Mouse (Mus musculus) erythroblast, embryonic 14.5 days (primary cell): Measurements from ENCODE around the gene Krba1. TPM values are rescaled to one million over a fixed set of nuclear protein-coding genes. Genes with fewer than 3 reads are reported as not detected.

ENCODE experiments used
- H3K27me3 ChIP-seq: 2 replicates; pipeline ENCODE4 v1.6.1; 2012; ENCODE audit warnings: inconsistent platforms; ENCODE audit not compliant: control insufficient read depth
- H3K36me3 ChIP-seq: 2 replicates; pipeline ENCODE4 v1.6.1; 2012; ENCODE audit warnings: mild to moderate bottlenecking, inconsistent platforms; ENCODE audit not compliant: control insufficient read depth
- H3K4me1 ChIP-seq: 2 replicates; pipeline ENCODE4 v1.6.1; 2012; ENCODE audit warnings: inconsistent platforms; ENCODE audit not compliant: control insufficient read depth
- H3K4me3 ChIP-seq: replicated peaks from 2 replicates; pipeline ENCODE3; 2012; ENCODE audit warnings: moderate library complexity, mild to moderate bottlenecking, inconsistent platforms
- H3K9me3 ChIP-seq: 2 replicates; pipeline ENCODE4 v1.6.1; 2012; ENCODE audit warnings: low read length, inconsistent platforms, mixed read lengths; ENCODE audit not compliant: control insufficient read depth
- GATA1 ChIP-seq: IDR thresholded peaks from 2 replicates; pipeline ENCODE4 v1.6.1; 2012; ENCODE audit warnings: low read length, inconsistent platforms, mixed read lengths
- TAL1 ChIP-seq: IDR thresholded peaks from 3 replicates; pipeline ENCODE4 v1.6.1; 2012; ENCODE audit warnings: low read length, inconsistent platforms, mixed read lengths
- polyA plus RNA-seq: library from polyadenylated mRNA; stranded (reverse); fragments of >175 nt; gene quantifications from 2 replicates; pipeline ENCODE4 v1.2.3, GENCODE M21; 2012

Krba1 gene
- polyA plus RNA-seq, 1 experiment, result 0.06 TPM

- TF ChIP-seq GATA1, result no peak
- no peak for TF ChIP-seq TAL1
- no peaks in the 10 kb centered on the region for H3K4me1 ChIP-seq
- H3K9me3 ChIP-seq, result no peaks in the 10 kb centered on the region
- no peaks in the 10 kb centered on the region for H3K27me3 ChIP-seq
- H3K4me3 ChIP-seq, result no peak overlapping the region
- no peaks in the 10 kb centered on the region for H3K36me3 ChIP-seq
These were observed 69.7 kb downstream of the Krba1 start for GRCm38 (mm10) chr6:48464966-48465679.

- no peaks in the 10 kb centered on the region for H3K36me3 ChIP-seq
- H3K9me3 ChIP-seq, result no peaks in the 10 kb centered on the region
- TF ChIP-seq TAL1 (no peak), GATA1 (no peak)
- no peaks in the 10 kb centered on the region for H3K27me3 ChIP-seq
- H3K4me1 ChIP-seq, result no peaks in the 10 kb centered on the region
- H3K4me3 ChIP-seq, result no peak overlapping the region
These were observed 71.3 kb downstream of the Krba1 start for GRCm38 (mm10) chr6:48466715-48467114.

GRCm38 (mm10) chr6:48467490-48467889, 72.1 kb downstream of the Krba1 start:
- H3K4me1 ChIP-seq, result no peaks in the 10 kb centered on the region
- H3K9me3 ChIP-seq, result no peaks in the 10 kb centered on the region
- H3K4me3 ChIP-seq, result no peak overlapping the region
- no peak for TF ChIP-seq GATA1
- TF ChIP-seq TAL1, result no peak
- H3K36me3 ChIP-seq, result no peaks in the 10 kb centered on the region
- H3K27me3 ChIP-seq, result no peaks in the 10 kb centered on the region

Other genes with a start within 250 kb of the Krba1 start
- 0.07 TPM in 2 replicates for gene Zfp467, start 50.2 kb downstream of the Krba1 start, polyA plus RNA-seq
- not detected in 2 replicates for gene Sspo, start 52.6 kb downstream of the Krba1 start, polyA plus RNA-seq
- gene Atp6v0e2, start 142.0 kb downstream of the Krba1 start, polyA plus RNA-seq, result 0.06 TPM in 1 of 2 replicates, not detected in the other
- gene Lrrc61, start 159.2 kb downstream of the Krba1 start, polyA plus RNA-seq, result 0.05 and 0.27 TPM in 2 replicates
- 0.07 TPM in 1 of 2 replicates, not detected in the other for gene Rarres2, start 177.2 kb downstream of the Krba1 start, polyA plus RNA-seq
- gene Gm45021, start 194.0 kb downstream of the Krba1 start, polyA plus RNA-seq, result not detected in 2 replicates
- gene Repin1, start 198.3 kb downstream of the Krba1 start, polyA plus RNA-seq, result 0.06 and 0.15 TPM in 2 replicates
- gene Gm44965, start 198.4 kb downstream of the Krba1 start, polyA plus RNA-seq, result not detected in 2 replicates
- gene Zfp775, start 206.5 kb downstream of the Krba1 start, polyA plus RNA-seq, result 0.03 TPM in 2 replicates
- 0.02 TPM in 1 of 2 replicates, not detected in the other for gene AI854703, start 231.2 kb downstream of the Krba1 start, polyA plus RNA-seq